Mouse (Mus musculus) testis, postnatal 10 days (tissue): ENCODE measurements around the gene Hes5.

Source experiments
- DNase-seq: peaks from one replicate; pipeline ENCODE4 v3.0.0; 2021; ENCODE audit warnings: low spot score

Hes5 gene

GRCm38 (mm10) chr4:154964581-154965235 is 4.0 kb downstream of the Hes5 start:
- DNase-seq, result no peak

GRCm38 (mm10) chr4:154965856-154966255 is 5.1 kb downstream of the Hes5 start:
- DNase-seq, result no peak

- DNase-seq, result peak; percentile 73
These were observed 6.5 kb downstream of the Hes5 start for GRCm38 (mm10) chr4:154967173-154967572.

- DNase-seq, result no peak
These were observed 11.8 kb downstream of the Hes5 start for GRCm38 (mm10) chr4:154972546-154972945.

GRCm38 (mm10) chr4:154974163-154974611 is 13.5 kb downstream of the Hes5 start:
- no peak for DNase-seq

GRCm38 (mm10) chr4:154980110-154980509 is 19.4 kb downstream of the Hes5 start:
- no peak for DNase-seq

GRCm38 (mm10) chr4:154981076-154981475 is 20.4 kb downstream of the Hes5 start:
- DNase-seq, result no peak

- DNase-seq, result peak; percentile 73
These were observed 20.8 kb downstream of the Hes5 start for GRCm38 (mm10) chr4:154981530-154981929.

- DNase-seq, result no peak
These were observed 21.8 kb downstream of the Hes5 start for GRCm38 (mm10) chr4:154982247-154983120.

GRCm38 (mm10) chr4:154983767-154984166 is 23.0 kb downstream of the Hes5 start:
- no peak for DNase-seq

GRCm38 (mm10) chr4:154985151-154985777 is 24.5 kb downstream of the Hes5 start:
- no peak for DNase-seq

GRCm38 (mm10) chr4:154986096-154986495 is 25.4 kb downstream of the Hes5 start:
- DNase-seq, result peak; percentile 95

GRCm38 (mm10) chr4:154986750-154987149 is 26.0 kb downstream of the Hes5 start:
- no peak for DNase-seq

- DNase-seq, result no peak
These were observed 34.2 kb downstream of the Hes5 start for GRCm38 (mm10) chr4:154994876-154995275.

- no peak for DNase-seq
These were observed 35.9 kb downstream of the Hes5 start for GRCm38 (mm10) chr4:154996572-154997154.

GRCm38 (mm10) chr4:154999379-154999778 is 38.7 kb downstream of the Hes5 start:
- no peak for DNase-seq

- no peak for DNase-seq
These were observed 44.6 kb downstream of the Hes5 start for GRCm38 (mm10) chr4:155005278-155005677.

GRCm38 (mm10) chr4:155006296-155006695 is 45.6 kb downstream of the Hes5 start:
- DNase-seq, result no peak

- DNase-seq, result no peak
These were observed 46.9 kb downstream of the Hes5 start for GRCm38 (mm10) chr4:155007641-155008040.

- DNase-seq, result no peak
These were observed 47.4 kb downstream of the Hes5 start for GRCm38 (mm10) chr4:155008075-155008474.

- DNase-seq, result no peak
These were observed 48.5 kb downstream of the Hes5 start for GRCm38 (mm10) chr4:155009216-155009615.

GRCm38 (mm10) chr4:155010870-155011269 is 50.1 kb downstream of the Hes5 start:
- DNase-seq, result no peak
